Mouse (Mus musculus) embryo, embryonic 9.5 days (tissue): ENCODE measurements around the gene Epb41l5.

Experiments used
- DNase-seq: peaks from one replicate; pipeline ENCODE4 v3.0.0-alpha.2; 2017; ENCODE audit errors: extremely low spot score

The Epb41l5 gene

GRCm38 (mm10) chr1:119501881-119502280 lies 146.9 kb downstream of the Epb41l5 start:
- DNase-seq: no peak

- no peak for DNase-seq
These were observed 149.3 kb downstream of the Epb41l5 start for GRCm38 (mm10) chr1:119499456-119499855.

GRCm38 (mm10) chr1:119498536-119499231 lies 150.1 kb downstream of the Epb41l5 start:
- DNase-seq: no peak

- DNase-seq: no peak
These were observed 151.3 kb downstream of the Epb41l5 start for GRCm38 (mm10) chr1:119497346-119498004.

- no peak for DNase-seq
These were observed 153.4 kb downstream of the Epb41l5 start for GRCm38 (mm10) chr1:119495396-119495775.
